Mouse (Mus musculus): ENCODE results near the gene Scarf2. TPM values are rescaled to one million over a fixed set of nuclear protein-coding genes. Genes with fewer than 3 reads are reported as not detected.

The Scarf2 gene
- polyA plus RNA-seq, 1 experiment, result 41.0 TPM

- peak; percentile 47; the same call in 1 of the 2 replicates for TF ChIP-seq CTCF (IDR thresholded peaks at IDR 0.05; ENCODE audit: borderline replicate concordance, control insufficient read depth, extremely low read depth, insufficient read depth, low read length, poor library complexity)
- no peak for TF ChIP-seq POLR2A (IDR thresholded peaks at IDR 0.05; ENCODE audit: control insufficient read depth, extremely low read depth, insufficient read depth, low read length, poor library complexity)
- WGBS, result 87% methylated on average over 11 of the region's 11 CpGs
- Histone ChIP-seq H3K27me3 (ENCODE audit: control insufficient read depth, insufficient read depth, low read length) (no peaks in the 10 kb centered on the region), H3K36me3 (ENCODE audit: control insufficient read depth, insufficient read depth, low read length) (peaks cover 7% of the 10 kb centered on the region), H3K4me3 (ENCODE audit: control insufficient read depth, insufficient read depth, low read length) (no peak overlapping the region), H3K4me1 (replicated peaks; ENCODE audit: control insufficient read depth, insufficient read depth, low read length) (peaks cover 2% of the 10 kb centered on the region; the same call in 1 of the 2 replicates), H3K27ac (ENCODE audit: control insufficient read depth, insufficient read depth, low read length) (no peak overlapping the region)
- DNase-seq, result peak; percentile 43
Measured at GRCm38 (mm10) chr16:17776828-17777227, 20.3 kb upstream of the Scarf2 start.

GRCm38 (mm10) chr16:17778223-17778622, 18.9 kb upstream of the Scarf2 start:
- H3K36me3 ChIP-seq (ENCODE audit: control insufficient read depth, insufficient read depth, low read length), result peaks cover 5% of the 10 kb centered on the region
- WGBS, result 74% methylated on average over 4 of the region's 4 CpGs
- no peak overlapping the region for H3K27ac ChIP-seq (ENCODE audit: control insufficient read depth, insufficient read depth, low read length)
- H3K4me1 ChIP-seq (replicated peaks; ENCODE audit: control insufficient read depth, insufficient read depth, low read length), result peaks cover 2% of the 10 kb centered on the region; the same call in 1 of the 2 replicates
- no peak overlapping the region for H3K4me3 ChIP-seq (ENCODE audit: control insufficient read depth, insufficient read depth, low read length)
- DNase-seq, result no peak
- H3K27me3 ChIP-seq (ENCODE audit: control insufficient read depth, insufficient read depth, low read length), result no peaks in the 10 kb centered on the region
- TF ChIP-seq CTCF (IDR thresholded peaks at IDR 0.05; ENCODE audit: borderline replicate concordance, control insufficient read depth, extremely low read depth, insufficient read depth, low read length, poor library complexity) (no peak), POLR2A (IDR thresholded peaks at IDR 0.05; ENCODE audit: control insufficient read depth, extremely low read depth, insufficient read depth, low read length, poor library complexity) (no peak)

- no peak overlapping the region for H3K4me3 ChIP-seq (ENCODE audit: control insufficient read depth, insufficient read depth, low read length)
- TF ChIP-seq CTCF (IDR thresholded peaks at IDR 0.05; ENCODE audit: borderline replicate concordance, control insufficient read depth, extremely low read depth, insufficient read depth, low read length, poor library complexity) (no peak), POLR2A (IDR thresholded peaks at IDR 0.05; ENCODE audit: control insufficient read depth, extremely low read depth, insufficient read depth, low read length, poor library complexity) (no peak)
- no peaks in the 10 kb centered on the region for H3K27me3 ChIP-seq (ENCODE audit: control insufficient read depth, insufficient read depth, low read length)
- WGBS, result 49% methylated on average over 1 of the region's 1 CpGs
- no peak overlapping the region for H3K27ac ChIP-seq (ENCODE audit: control insufficient read depth, insufficient read depth, low read length)
- peaks cover 2% of the 10 kb centered on the region; the same call in 1 of the 2 replicates for H3K4me1 ChIP-seq (replicated peaks; ENCODE audit: control insufficient read depth, insufficient read depth, low read length)
- no peak for DNase-seq
- peaks cover 8% of the 10 kb centered on the region; the same call in 1 of the 2 replicates for H3K36me3 ChIP-seq (ENCODE audit: control insufficient read depth, insufficient read depth, low read length)
Measured at GRCm38 (mm10) chr16:17779692-17780091, 17.4 kb upstream of the Scarf2 start.

GRCm38 (mm10) chr16:17785337-17785736, 11.7 kb upstream of the Scarf2 start:
- Histone ChIP-seq H3K27me3 (ENCODE audit: control insufficient read depth, insufficient read depth, low read length) (no peaks in the 10 kb centered on the region), H3K36me3 (ENCODE audit: control insufficient read depth, insufficient read depth, low read length) (peaks cover 21% of the 10 kb centered on the region), H3K27ac (ENCODE audit: control insufficient read depth, insufficient read depth, low read length) (no peak overlapping the region), H3K4me1 (replicated peaks; ENCODE audit: control insufficient read depth, insufficient read depth, low read length) (no peaks in the 10 kb centered on the region), H3K4me3 (ENCODE audit: control insufficient read depth, insufficient read depth, low read length) (no peak overlapping the region)
- no peak for DNase-seq
- TF ChIP-seq POLR2A (IDR thresholded peaks at IDR 0.05; ENCODE audit: control insufficient read depth, extremely low read depth, insufficient read depth, low read length, poor library complexity) (no peak), CTCF (IDR thresholded peaks at IDR 0.05; ENCODE audit: borderline replicate concordance, control insufficient read depth, extremely low read depth, insufficient read depth, low read length, poor library complexity) (no peak)
- WGBS, result 85% methylated on average over 3 of the region's 3 CpGs

GRCm38 (mm10) chr16:17792728-17793127, 4.4 kb upstream of the Scarf2 start:
- no peak for DNase-seq
- peaks cover 19% of the 10 kb centered on the region for H3K27me3 ChIP-seq (ENCODE audit: control insufficient read depth, insufficient read depth, low read length)
- 95% methylated on average over 3 of the region's 3 CpGs for WGBS

GRCm38 (mm10) chr16:17794047-17794446, 3.0 kb upstream of the Scarf2 start:
- TF ChIP-seq POLR2A (IDR thresholded peaks at IDR 0.05; ENCODE audit: control insufficient read depth, extremely low read depth, insufficient read depth, low read length, poor library complexity) (no peak), CTCF (IDR thresholded peaks at IDR 0.05; ENCODE audit: borderline replicate concordance, control insufficient read depth, extremely low read depth, insufficient read depth, low read length, poor library complexity) (no peak)
- H3K4me1 ChIP-seq (replicated peaks; ENCODE audit: control insufficient read depth, insufficient read depth, low read length), result peaks cover 7% of the 10 kb centered on the region
- H3K27ac ChIP-seq (ENCODE audit: control insufficient read depth, insufficient read depth, low read length), result no peak overlapping the region
- DNase-seq, result no peak
- WGBS, result 92% methylated on average over 4 of the region's 4 CpGs
- peaks cover 21% of the 10 kb centered on the region for H3K36me3 ChIP-seq (ENCODE audit: control insufficient read depth, insufficient read depth, low read length)
- H3K27me3 ChIP-seq (ENCODE audit: control insufficient read depth, insufficient read depth, low read length), result peaks cover 31% of the 10 kb centered on the region
- no peak overlapping the region for H3K4me3 ChIP-seq (ENCODE audit: control insufficient read depth, insufficient read depth, low read length)

More at GRCm38 (mm10) chr16:17792728-17793127, 4.4 kb upstream of the Scarf2 start:
- peaks cover 24% of the 10 kb centered on the region for H3K36me3 ChIP-seq (ENCODE audit: control insufficient read depth, insufficient read depth, low read length)
- TF ChIP-seq POLR2A (IDR thresholded peaks at IDR 0.05; ENCODE audit: control insufficient read depth, extremely low read depth, insufficient read depth, low read length, poor library complexity) (no peak), CTCF (IDR thresholded peaks at IDR 0.05; ENCODE audit: borderline replicate concordance, control insufficient read depth, extremely low read depth, insufficient read depth, low read length, poor library complexity) (no peak)
- H3K4me1 ChIP-seq (replicated peaks; ENCODE audit: control insufficient read depth, insufficient read depth, low read length), result peaks cover 7% of the 10 kb centered on the region
- no peak overlapping the region for H3K27ac ChIP-seq (ENCODE audit: control insufficient read depth, insufficient read depth, low read length)
- no peak overlapping the region for H3K4me3 ChIP-seq (ENCODE audit: control insufficient read depth, insufficient read depth, low read length)

- no peak for TF ChIP-seq POLR2A (IDR thresholded peaks at IDR 0.05; ENCODE audit: control insufficient read depth, extremely low read depth, insufficient read depth, low read length, poor library complexity)
- TF ChIP-seq CTCF (IDR thresholded peaks at IDR 0.05; ENCODE audit: borderline replicate concordance, control insufficient read depth, extremely low read depth, insufficient read depth, low read length, poor library complexity), result no peak
- Histone ChIP-seq H3K36me3 (ENCODE audit: control insufficient read depth, insufficient read depth, low read length) (peaks cover 10% of the 10 kb centered on the region), H3K27ac (ENCODE audit: control insufficient read depth, insufficient read depth, low read length) (no peak overlapping the region), H3K4me1 (replicated peaks; ENCODE audit: control insufficient read depth, insufficient read depth, low read length) (peaks cover 7% of the 10 kb centered on the region), H3K4me3 (ENCODE audit: control insufficient read depth, insufficient read depth, low read length) (no peak overlapping the region), H3K27me3 (ENCODE audit: control insufficient read depth, insufficient read depth, low read length) (peaks cover 35% of the 10 kb centered on the region)
- WGBS, result 97% methylated on average over 5 of the region's 5 CpGs
- DNase-seq, result no peak
Measured at GRCm38 (mm10) chr16:17795643-17796042, 1.4 kb upstream of the Scarf2 start.

Measured in thymus, adult 2 months (tissue).